Mouse (Mus musculus): ENCODE data around the gene Irf9. TPM values are rescaled to one million over a fixed set of nuclear protein-coding genes. Genes with fewer than 3 reads are reported as not detected.

The Irf9 gene
- total and polyA plus RNA-seq, 3 experiments = 9.2 to 12.8 (median 9.6) TPM

DNA sequence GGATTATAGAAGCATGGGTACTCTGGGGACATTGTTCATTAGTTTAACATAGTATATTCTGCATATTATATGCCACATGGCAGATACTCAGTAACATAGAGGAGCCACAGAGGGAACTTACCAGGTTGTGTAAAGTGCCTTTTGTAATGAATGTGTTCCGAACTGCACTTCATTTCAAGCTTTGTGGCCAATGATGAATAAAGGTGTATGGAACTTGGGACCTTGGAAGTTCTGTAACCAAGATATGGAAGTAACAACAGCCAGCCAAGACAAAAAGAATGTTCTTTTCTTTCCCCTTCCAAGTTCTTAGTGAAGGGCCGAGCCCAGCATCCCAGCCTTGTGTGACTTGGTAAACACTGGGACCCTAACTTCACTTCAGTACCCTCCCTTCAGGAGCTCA, 46.5 kb downstream of the Irf9 start, which contains the start of gene Tssk4:
Gene Tssk4 (plus strand): TSS at position 301 of the 400 bp plus-strand sequence.
- Histone ChIP-seq H3K27ac (ENCODE audit: insufficient read depth, low read depth) (no peak within 1 kb of the TSS), H3K36me3 (replicated peaks in 1 of 2; ENCODE audit: control insufficient read depth in 1 of 2, insufficient read depth in 1 of 2, low read length in 1 of 2) (peaks cover 3 to 19% of the 10 kb centered on the region in 2 experiments), H3K9ac (ENCODE audit: insufficient read depth, low read depth) (no peak within 1 kb of the TSS), H3K9me3 (replicated peaks; ENCODE audit: low read length) (no peaks in the 10 kb centered on the region), H3K4me2 (ENCODE audit: insufficient read depth, low read depth, poor library complexity, severe bottlenecking) (no peak within 1 kb of the TSS), H3K4me3 (replicated peaks in 1 of 3; ENCODE audit: low read depth in 2 of 3, low read length in 2 of 3, poor library complexity in 1 of 3) (no peak within 1 kb of the TSS), H3K4me1 (ENCODE audit: control insufficient read depth in 1 of 2, insufficient read depth in 2 of 2) (peaks cover 4 to 15% of the 10 kb centered on the region in 2 experiments; a peak in 2 of 4 replicates), H3K79me2 (replicated peaks; ENCODE audit: control insufficient read depth, extremely low read depth, insufficient read depth, poor library complexity, severe bottlenecking) (peaks cover 7% of the 10 kb centered on the region), H3K27me3 (replicated peaks) (no peaks in the 10 kb centered on the region)
- no peak for TF ChIP-seq POLR2A (IDR thresholded peaks at IDR 0.05; ENCODE audit: low read depth, low read length)
- no peak for TF ChIP-seq ZC3H11A (IDR thresholded peaks at IDR 0.05; ENCODE audit: low read depth, low read length)
- no peak for TF ChIP-seq TBP (conservative IDR thresholded peaks at IDR 0.05; ENCODE audit: low read depth, low read length)
- TF ChIP-seq HCFC1 (IDR thresholded peaks at IDR 0.05; ENCODE audit: low read depth, low read length) = no peak
- no peak for TF ChIP-seq ETS1 (conservative IDR thresholded peaks at IDR 0.05; ENCODE audit: low read depth, low read length)
- no peak for TF ChIP-seq PAX5 (IDR thresholded peaks at IDR 0.05; ENCODE audit: low read length)
- no peak for TF ChIP-seq UBTF (IDR thresholded peaks at IDR 0.05; ENCODE audit: low read depth, low read length)
- TF ChIP-seq E2F4 (IDR thresholded peaks at IDR 0.05; ENCODE audit: insufficient replicate concordance, low read depth, low read length) = no peak
- TF ChIP-seq USF1 (IDR thresholded peaks at IDR 0.05; ENCODE audit: low read depth, low read length) = no peak
- no peak for TF ChIP-seq JUN (IDR thresholded peaks at IDR 0.05; ENCODE audit: insufficient read depth, low read depth, low read length)
- TF ChIP-seq ELF1 (IDR thresholded peaks at IDR 0.05; ENCODE audit: low read depth, low read length) = no peak
- no peak for TF ChIP-seq ZMIZ1 (IDR thresholded peaks at IDR 0.05; ENCODE audit: low read depth, low read length)
- TF ChIP-seq CHD2 (IDR thresholded peaks at IDR 0.05; ENCODE audit: low read length) = no peak
- no peak for TF ChIP-seq NELFE (IDR thresholded peaks at IDR 0.05; ENCODE audit: low read depth, low read length)
- no peak for TF ChIP-seq IRF4 (IDR thresholded peaks at IDR 0.05; ENCODE audit: low read depth, low read length)
- no peak for TF ChIP-seq MAX (IDR thresholded peaks at IDR 0.05; ENCODE audit: low read length)
- no peak for TF ChIP-seq BHLHE40 (IDR thresholded peaks at IDR 0.05; ENCODE audit: low read depth, low read length)
- TF ChIP-seq ZKSCAN1 (IDR thresholded peaks at IDR 0.05; ENCODE audit: borderline replicate concordance, low read depth, low read length) = no peak
- TF ChIP-seq TCF12 (IDR thresholded peaks at IDR 0.05; ENCODE audit: low read depth, low read length) = no peak
- TF ChIP-seq MEF2A (IDR thresholded peaks at IDR 0.05; ENCODE audit: borderline replicate concordance, low read depth, low read length) = no peak
- in situ Hi-C loops (cut with MboI; ENCODE audit: low pct_ligation_motif_present, low pct_unique_long_range_greater_than_20kb, low sequenced_read_pairs) (no loop called here), dilution Hi-C loops (cut with MboI; ENCODE audit: extremely low pct_ligation_motif_present, extremely low pct_unique_long_range_greater_than_20kb, low sequenced_read_pairs) (no loop called here)
- no peak for DNase-seq (ENCODE audit: extremely low read depth)

DNA sequence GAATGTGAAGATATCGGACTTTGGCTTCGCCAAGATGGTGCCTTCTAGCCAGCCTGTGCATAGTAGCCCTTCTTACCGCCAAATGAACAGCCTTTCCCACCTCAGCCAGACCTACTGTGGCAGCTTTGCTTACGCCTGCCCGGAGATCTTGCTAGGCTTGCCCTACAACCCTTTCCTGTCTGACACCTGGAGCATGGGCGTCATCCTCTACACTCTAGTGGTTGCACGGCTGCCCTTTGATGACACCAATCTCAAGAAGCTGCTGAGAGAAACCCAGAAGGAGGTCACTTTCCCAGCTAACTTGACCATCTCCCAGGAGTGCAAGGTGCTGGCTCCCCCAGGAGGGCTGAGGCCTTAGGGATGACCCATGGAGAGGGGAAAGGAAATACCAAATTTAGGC, 48.2 kb downstream of the Irf9 start:
- DNase-seq (ENCODE audit: extremely low read depth) = no peak
- in situ Hi-C loops (cut with MboI; ENCODE audit: low pct_ligation_motif_present, low pct_unique_long_range_greater_than_20kb, low sequenced_read_pairs) (no loop called here), dilution Hi-C loops (cut with MboI; ENCODE audit: extremely low pct_ligation_motif_present, extremely low pct_unique_long_range_greater_than_20kb, low sequenced_read_pairs) (no loop called here)
- H3K4me3 ChIP-seq (replicated peaks in 1 of 3; ENCODE audit: low read depth in 2 of 3, low read length in 2 of 3, poor library complexity in 1 of 3) = no peak overlapping the region
- no peaks in the 10 kb centered on the region for H3K79me2 ChIP-seq (replicated peaks; ENCODE audit: control insufficient read depth, extremely low read depth, insufficient read depth, poor library complexity, severe bottlenecking)
- H3K4me2 ChIP-seq (ENCODE audit: insufficient read depth, low read depth, poor library complexity, severe bottlenecking) = no peak overlapping the region
- H3K9me3 ChIP-seq (replicated peaks; ENCODE audit: low read length) = no peaks in the 10 kb centered on the region
- peaks cover 0 to 13% of the 10 kb centered on the region in 2 experiments for H3K36me3 ChIP-seq (replicated peaks in 1 of 2; ENCODE audit: control insufficient read depth in 1 of 2, insufficient read depth in 1 of 2, low read length in 1 of 2)
- no peak overlapping the region for H3K9ac ChIP-seq (ENCODE audit: insufficient read depth, low read depth)
- no peak overlapping the region for H3K27ac ChIP-seq (ENCODE audit: insufficient read depth, low read depth)
- TF ChIP-seq SIN3A (IDR thresholded peaks at IDR 0.05; ENCODE audit: low read length) = no peak
- TF ChIP-seq JUND (conservative IDR thresholded peaks at IDR 0.05; ENCODE audit: low read depth, low read length) = no peak
- no peak for TF ChIP-seq GABPA (IDR thresholded peaks at IDR 0.05; ENCODE audit: insufficient replicate concordance, low read depth, low read length)
- no peak for TF ChIP-seq CHD2 (IDR thresholded peaks at IDR 0.05; ENCODE audit: low read length)
- no peak for TF ChIP-seq IRF4 (IDR thresholded peaks at IDR 0.05; ENCODE audit: low read depth, low read length)
- no peak for TF ChIP-seq ZC3H11A (IDR thresholded peaks at IDR 0.05; ENCODE audit: low read depth, low read length)
- no peak for TF ChIP-seq SMC3 (IDR thresholded peaks at IDR 0.05; ENCODE audit: low read depth, low read length)
- no peak for TF ChIP-seq MAZ (IDR thresholded peaks at IDR 0.05; ENCODE audit: low read depth, low read length)
- TF ChIP-seq KAT2A (IDR thresholded peaks at IDR 0.05; ENCODE audit: insufficient replicate concordance, low read length) = no peak
- TF ChIP-seq MYC (IDR thresholded peaks at IDR 0.05; ENCODE audit: low read depth, low read length) = no peak
- no peak for TF ChIP-seq BHLHE40 (IDR thresholded peaks at IDR 0.05; ENCODE audit: low read depth, low read length)
- H3K4me1 ChIP-seq (ENCODE audit: control insufficient read depth in 1 of 2, insufficient read depth in 2 of 2) = no peaks in the 10 kb centered on the region
- no peaks in the 10 kb centered on the region for H3K27me3 ChIP-seq (replicated peaks)

Data from CH12.LX (cell line).